Mouse (Mus musculus) heart, adult 2 months (tissue): ENCODE measurements around the gene Tectb.

ENCODE experiments used
- CTCF ChIP-seq: fragments of 200-600 bp; IDR thresholded peaks from 2 replicates; pipeline ENCODE4 v1.8.1; 2022; ENCODE audit warnings: antibody characterized with exemption, mild to moderate bottlenecking, moderate library complexity
- POLR2A ChIP-seq: fragments of 200-500 bp; IDR thresholded peaks from 2 replicates; pipeline ENCODE4 v1.6.1; 2011; ENCODE audit warnings: mild to moderate bottlenecking, low read depth, low read length, control low read depth; ENCODE audit not compliant: insufficient read depth

DNA sequence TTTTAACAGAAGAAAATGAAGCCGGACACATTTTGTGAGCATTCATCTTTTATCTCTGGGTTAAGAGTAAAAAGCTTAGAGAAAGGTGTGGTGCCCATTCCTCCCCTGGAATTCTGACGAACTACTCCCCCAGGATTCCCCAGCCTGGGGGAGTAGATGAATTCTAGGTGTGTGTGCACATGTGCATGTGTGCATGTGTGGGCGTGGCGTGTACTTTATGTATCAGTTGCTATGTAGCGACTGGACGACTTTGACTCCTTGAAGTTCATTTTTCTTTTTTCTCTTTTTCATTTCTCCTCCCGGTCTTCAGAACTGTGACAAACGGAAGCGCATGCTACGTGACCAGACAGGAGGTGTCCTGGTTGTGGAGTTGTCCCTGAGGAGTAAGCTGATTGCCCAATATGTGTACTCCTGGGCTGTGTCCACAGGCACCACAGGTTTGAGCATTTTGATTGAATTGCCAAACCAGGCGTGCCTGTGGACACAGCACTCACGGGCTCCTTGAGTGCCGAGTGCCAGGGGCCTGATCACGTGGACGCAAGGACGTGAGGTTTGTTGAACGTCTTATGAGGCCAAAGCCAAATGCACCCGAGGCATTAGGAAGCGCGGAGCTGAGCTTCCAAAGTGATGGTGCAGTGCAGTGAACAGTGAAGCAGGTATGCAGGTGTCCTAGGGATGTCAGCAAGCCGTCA, 11.9 kb downstream of the Tectb start:
- TF ChIP-seq CTCF (no peak), POLR2A (no peak)
